Mouse (Mus musculus): ENCODE data around the gene Spata32. TPM values are rescaled to one million over a fixed set of nuclear protein-coding genes. Genes with fewer than 3 reads are reported as not detected.

The Spata32 gene
- polyA plus RNA-seq, 1 experiment from 2014 or later: not detected

DNA sequence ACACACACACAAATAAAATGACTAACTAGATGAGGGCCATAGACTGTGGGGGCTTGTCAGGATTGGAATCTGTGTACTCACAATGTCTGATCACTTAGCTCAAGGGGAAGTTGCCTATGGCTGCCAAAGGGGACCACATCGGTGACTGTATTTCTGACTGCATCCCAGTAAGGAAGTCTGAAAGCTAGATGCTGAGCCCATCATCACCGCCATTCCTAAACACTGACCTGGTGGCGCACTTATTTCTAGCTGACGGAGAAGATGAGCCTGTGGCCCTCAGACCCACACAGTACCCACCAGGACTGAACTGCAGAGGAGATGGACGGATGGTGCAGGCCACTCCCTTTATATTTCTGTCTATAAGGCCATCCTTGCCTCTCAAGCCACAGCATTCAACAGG, 41.8 kb upstream of the Spata32 start:
- WGBS: 94% methylated on average over 5 of the region's 5 CpGs
- H3K9me3 ChIP-seq: no peaks in the 10 kb centered on the region
- peaks cover 27% of the 10 kb centered on the region for H3K4me1 ChIP-seq (replicated peaks)
- H3K27ac ChIP-seq: no peak overlapping the region
- no peaks in the 10 kb centered on the region for H3K36me3 ChIP-seq
- ATAC-seq: no peak
- no peak overlapping the region for H3K4me2 ChIP-seq (replicated peaks)
- no peaks in the 10 kb centered on the region for H3K27me3 ChIP-seq (replicated peaks)
- H3K4me3 ChIP-seq (replicated peaks): no peak overlapping the region
- no peak overlapping the region for H3K9ac ChIP-seq

GRCm38 (mm10) chr11:103257938-103258481, 39.8 kb upstream of the Spata32 start:
- peaks cover 18% of the 10 kb centered on the region for H3K4me1 ChIP-seq (replicated peaks)
- no peak overlapping the region for H3K9ac ChIP-seq
- no peak for ATAC-seq
- H3K27me3 ChIP-seq (replicated peaks): no peaks in the 10 kb centered on the region
- H3K27ac ChIP-seq: no peak overlapping the region
- no peaks in the 10 kb centered on the region for H3K36me3 ChIP-seq
- H3K4me2 ChIP-seq (replicated peaks): no peak overlapping the region
- 79% methylated on average over 4 of the region's 4 CpGs for WGBS
- H3K4me3 ChIP-seq (replicated peaks): no peak overlapping the region
- no peaks in the 10 kb centered on the region for H3K9me3 ChIP-seq

GRCm38 (mm10) chr11:103253605-103254004, 35.4 kb upstream of the Spata32 start:
- H3K4me3 ChIP-seq (replicated peaks): no peak overlapping the region
- no peak overlapping the region for H3K9ac ChIP-seq
- H3K4me1 ChIP-seq (replicated peaks): peaks cover 9% of the 10 kb centered on the region; the same call in 1 of the 2 replicates
- ATAC-seq: no peak; the same call in 1 of the 2 replicates
- H3K4me2 ChIP-seq (replicated peaks): no peak overlapping the region
- 83% methylated on average over 5 of the region's 5 CpGs for WGBS
- no peak overlapping the region for H3K27ac ChIP-seq
- H3K36me3 ChIP-seq: no peaks in the 10 kb centered on the region
- H3K9me3 ChIP-seq: no peaks in the 10 kb centered on the region
- H3K27me3 ChIP-seq (replicated peaks): no peaks in the 10 kb centered on the region

- H3K9ac ChIP-seq: no peak overlapping the region
- H3K9me3 ChIP-seq: no peaks in the 10 kb centered on the region
- no peak overlapping the region for H3K4me3 ChIP-seq (replicated peaks)
- H3K4me1 ChIP-seq (replicated peaks): peaks cover 16% of the 10 kb centered on the region; the same call in 1 of the 2 replicates
- no peak overlapping the region for H3K27ac ChIP-seq
- no peaks in the 10 kb centered on the region for H3K36me3 ChIP-seq
- H3K27me3 ChIP-seq (replicated peaks): no peaks in the 10 kb centered on the region
- H3K4me2 ChIP-seq (replicated peaks): no peak overlapping the region
- WGBS: 84% methylated on average over 5 of the region's 5 CpGs
- ATAC-seq: no peak
Measured at GRCm38 (mm10) chr11:103252380-103252779, 34.1 kb upstream of the Spata32 start.

- WGBS: 85% methylated on average over 3 of the region's 3 CpGs
- peaks cover 25% of the 10 kb centered on the region for H3K4me1 ChIP-seq (replicated peaks)
Measured at GRCm38 (mm10) chr11:103250324-103250723, 32.1 kb upstream of the Spata32 start.

GRCm38 (mm10) chr11:103249509-103249908, 31.3 kb upstream of the Spata32 start:
- peaks cover 29% of the 10 kb centered on the region for H3K4me1 ChIP-seq (replicated peaks)
- H3K36me3 ChIP-seq: no peaks in the 10 kb centered on the region
- H3K4me2 ChIP-seq (replicated peaks): no peak overlapping the region
- no peak overlapping the region for H3K27ac ChIP-seq
- H3K27me3 ChIP-seq (replicated peaks): no peaks in the 10 kb centered on the region
- no peaks in the 10 kb centered on the region for H3K9me3 ChIP-seq
- 70% methylated on average over 6 of the region's 6 CpGs for WGBS
- no peak overlapping the region for H3K9ac ChIP-seq
- ATAC-seq: no peak
- no peak overlapping the region for H3K4me3 ChIP-seq (replicated peaks)

More at GRCm38 (mm10) chr11:103250324-103250723, 32.1 kb upstream of the Spata32 start:
- Histone ChIP-seq H3K4me2 (replicated peaks) (no peak overlapping the region), H3K4me3 (replicated peaks) (no peak overlapping the region), H3K27me3 (replicated peaks) (no peaks in the 10 kb centered on the region), H3K9ac (no peak overlapping the region), H3K27ac (no peak overlapping the region), H3K9me3 (no peaks in the 10 kb centered on the region), H3K36me3 (no peaks in the 10 kb centered on the region)
- no peak for ATAC-seq

- H3K4me3 ChIP-seq (replicated peaks): no peak overlapping the region
- H3K4me2 ChIP-seq (replicated peaks): no peak overlapping the region
- ATAC-seq: no peak
- no peak overlapping the region for H3K27ac ChIP-seq
- 74% methylated on average over 5 of the region's 5 CpGs for WGBS
- H3K4me1 ChIP-seq (replicated peaks): peaks cover 29% of the 10 kb centered on the region
- H3K9ac ChIP-seq: no peak overlapping the region
- no peaks in the 10 kb centered on the region for H3K9me3 ChIP-seq
- no peaks in the 10 kb centered on the region for H3K27me3 ChIP-seq (replicated peaks)
- no peaks in the 10 kb centered on the region for H3K36me3 ChIP-seq
Measured at GRCm38 (mm10) chr11:103248837-103249236, 30.6 kb upstream of the Spata32 start.

GRCm38 (mm10) chr11:103247504-103248177, 29.4 kb upstream of the Spata32 start:
- Histone ChIP-seq H3K4me1 (replicated peaks) (peaks cover 26% of the 10 kb centered on the region), H3K9me3 (no peaks in the 10 kb centered on the region), H3K36me3 (no peaks in the 10 kb centered on the region), H3K4me3 (replicated peaks) (no peak overlapping the region), H3K27ac (peak overlapping the region; percentile 69), H3K4me2 (replicated peaks) (no peak overlapping the region), H3K9ac (no peak overlapping the region), H3K27me3 (replicated peaks) (no peaks in the 10 kb centered on the region)
- 52% methylated on average over 11 of the region's 11 CpGs for WGBS
- ATAC-seq: peak; percentile 65

DNA sequence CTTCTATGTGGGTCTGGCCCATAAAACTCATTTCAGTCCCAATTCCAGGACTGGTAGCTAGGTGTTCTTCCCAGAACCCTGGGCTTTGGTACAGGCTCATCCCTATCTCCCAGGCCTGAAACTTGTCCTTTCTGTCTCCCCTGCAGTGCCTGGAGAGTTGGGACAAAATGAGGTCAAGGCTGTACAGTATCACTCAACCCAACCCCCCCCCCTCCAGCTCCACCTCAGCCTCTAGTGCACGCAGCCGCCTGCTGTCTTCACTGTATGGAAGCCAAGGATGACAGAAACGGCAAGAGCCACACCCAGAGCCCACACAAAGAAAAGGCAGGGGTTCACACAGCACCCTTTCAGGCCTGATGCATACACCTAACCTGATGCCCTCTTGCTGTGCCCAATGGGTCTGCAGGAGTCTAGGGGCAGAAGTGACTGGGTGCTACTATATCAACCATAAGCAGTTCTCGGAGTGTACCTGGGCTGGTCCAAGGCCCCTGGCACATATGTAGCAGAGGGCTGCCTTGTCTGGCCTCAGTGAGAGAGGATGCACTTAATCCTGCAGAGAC, 28.6 kb upstream of the Spata32 start:
- peak; percentile 16; the same call in 1 of the 2 replicates for ATAC-seq
- Histone ChIP-seq H3K4me2 (replicated peaks) (no peak overlapping the region), H3K36me3 (no peaks in the 10 kb centered on the region), H3K4me1 (replicated peaks) (peaks cover 26% of the 10 kb centered on the region), H3K4me3 (replicated peaks) (no peak overlapping the region), H3K9me3 (no peaks in the 10 kb centered on the region), H3K27me3 (replicated peaks) (no peaks in the 10 kb centered on the region), H3K9ac (no peak overlapping the region), H3K27ac (peak overlapping the region; percentile 71)
- 38% methylated on average over 4 of the region's 4 CpGs for WGBS

- H3K9me3 ChIP-seq: no peaks in the 10 kb centered on the region
- no peak overlapping the region for H3K4me2 ChIP-seq (replicated peaks)
- no peak overlapping the region for H3K4me3 ChIP-seq (replicated peaks)
- H3K4me1 ChIP-seq (replicated peaks): peaks cover 26% of the 10 kb centered on the region
- H3K27me3 ChIP-seq (replicated peaks): no peaks in the 10 kb centered on the region
- 0 out of 2 replicates have a peak overlapping the region, but pooled peaks have one; percentile 8 for H3K9ac ChIP-seq
- peak overlapping the region; percentile 71 for H3K27ac ChIP-seq
- H3K36me3 ChIP-seq: no peaks in the 10 kb centered on the region
- ATAC-seq: peak; percentile 57
- WGBS: 44% methylated on average over 10 of the region's 10 CpGs
Measured at GRCm38 (mm10) chr11:103246081-103246730, 28.0 kb upstream of the Spata32 start.

DNA sequence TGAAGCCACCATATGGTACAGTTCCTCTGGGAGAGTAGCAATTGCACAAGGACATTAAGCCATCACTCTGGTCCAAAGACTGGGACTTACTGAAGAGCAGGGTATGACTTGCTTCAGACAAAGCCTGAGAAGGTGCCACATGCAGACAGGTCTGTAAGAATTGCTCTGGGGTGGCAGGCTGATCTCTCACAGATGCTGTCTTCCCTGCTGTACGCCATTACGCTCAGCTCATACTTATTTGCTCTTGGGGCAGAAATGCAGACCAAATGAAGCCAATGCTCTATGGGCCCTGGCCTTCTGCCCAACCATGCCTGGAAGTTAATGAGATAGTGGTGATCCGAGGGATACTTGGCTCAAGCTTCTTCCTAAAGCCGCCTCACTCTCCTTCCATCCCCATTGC, 26.6 kb upstream of the Spata32 start:
- 81% methylated on average over 4 of the region's 4 CpGs for WGBS
- H3K4me1 ChIP-seq (replicated peaks): peaks cover 31% of the 10 kb centered on the region
- no peak for ATAC-seq
- H3K27ac ChIP-seq: no peak overlapping the region
- H3K27me3 ChIP-seq (replicated peaks): no peaks in the 10 kb centered on the region
- no peaks in the 10 kb centered on the region for H3K9me3 ChIP-seq
- H3K36me3 ChIP-seq: no peaks in the 10 kb centered on the region
- H3K9ac ChIP-seq: no peak overlapping the region
- no peak overlapping the region for H3K4me3 ChIP-seq (replicated peaks)
- no peak overlapping the region for H3K4me2 ChIP-seq (replicated peaks)

- peak; percentile 66 for ATAC-seq
- Histone ChIP-seq H3K9me3 (no peaks in the 10 kb centered on the region), H3K4me2 (replicated peaks) (no peak overlapping the region), H3K36me3 (peaks cover 12% of the 10 kb centered on the region), H3K9ac (no peak overlapping the region), H3K4me3 (replicated peaks) (no peak overlapping the region), H3K4me1 (replicated peaks) (peaks cover 14% of the 10 kb centered on the region), H3K27ac (no peak overlapping the region), H3K27me3 (replicated peaks) (no peaks in the 10 kb centered on the region)
- 34% methylated on average over 7 of the region's 7 CpGs for WGBS
Measured at GRCm38 (mm10) chr11:103240740-103241139, 22.5 kb upstream of the Spata32 start.
